Mouse (Mus musculus) myocyte (in vitro differentiated cells): ENCODE measurements around the gene Sdk1. TPM values are rescaled to one million over a fixed set of nuclear protein-coding genes. Genes with fewer than 3 reads are reported as not detected.

Experiments
- H3K27me3 ChIP-seq: one replicate; pipeline ENCODE4 v1.6.1; 2011; ENCODE audit not compliant: control insufficient read depth, insufficient read depth, insufficient read length
- H3K36me3 ChIP-seq: one replicate; pipeline ENCODE4 v1.6.1; 2011; ENCODE audit not compliant: control insufficient read depth, insufficient read depth
- H3K4me2 ChIP-seq: one replicate; pipeline ENCODE4 v1.6.1; 2011; ENCODE audit warnings: low read depth, control low read depth
- H3K4me3 ChIP-seq: one replicate; pipeline ENCODE4 v1.5.1; 2011; ENCODE audit warnings: mild to moderate bottlenecking, control low read depth, moderate library complexity
- H3K79me2 ChIP-seq: one replicate; pipeline ENCODE4 v1.6.1; 2011; ENCODE audit not compliant: control insufficient read depth, insufficient read depth
- H3ac ChIP-seq: one replicate; pipeline ENCODE4 v1.6.1; 2011; ENCODE audit not compliant: control insufficient read depth, insufficient read length
- CEBPB ChIP-seq: IDR thresholded peaks from 2 replicates; pipeline ENCODE4 v1.6.1; 2011; ENCODE audit warnings: mild to moderate bottlenecking, moderate library complexity; ENCODE audit not compliant: poor library complexity, insufficient read depth, severe bottlenecking
- E2F4 ChIP-seq: IDR thresholded peaks from one replicate; pipeline ENCODE4 v1.6.1; 2011; ENCODE audit warnings: mild to moderate bottlenecking, control low read depth, moderate library complexity; ENCODE audit not compliant: insufficient read depth
- MAX ChIP-seq: IDR thresholded peaks from one replicate; pipeline ENCODE4 v1.6.1; 2011; ENCODE audit warnings: low read depth, mild to moderate bottlenecking, control low read depth
- MYOD1 ChIP-seq, 3 experiments: IDR thresholded peaks; one replicate each; pipeline ENCODE4 v1.6.1; 2011; ENCODE audit warnings: control low read depth in 2 of 3, low read depth in 2 of 3, mild to moderate bottlenecking in 2 of 3, moderate library complexity in 1 of 3; ENCODE audit not compliant: insufficient read length in 2 of 3, control insufficient read depth in 1 of 3
- MYOG ChIP-seq, 3 experiments: IDR thresholded peaks; one replicate each; pipeline ENCODE4 v1.6.1; 2011; ENCODE audit warnings: control low read depth in 2 of 3, low read depth in 2 of 3, mild to moderate bottlenecking in 2 of 3; ENCODE audit not compliant: insufficient read length in 2 of 3, control insufficient read depth in 1 of 3, insufficient read depth in 1 of 3
- POLR2A ChIP-seq: IDR thresholded peaks from one replicate; pipeline ENCODE4 v1.6.1; 2011; ENCODE audit warnings: low read depth, mild to moderate bottlenecking, control low read depth, moderate library complexity; ENCODE audit not compliant: insufficient read length
- POLR2AphosphoS2 ChIP-seq: IDR thresholded peaks from one replicate; pipeline ENCODE4 v1.6.1; 2011; ENCODE audit warnings: low read depth, control low read depth; ENCODE audit not compliant: insufficient read length
- REST ChIP-seq: IDR thresholded peaks from one replicate; pipeline ENCODE4 v1.6.1; 2011; ENCODE audit warnings: mild to moderate bottlenecking, control low read depth, moderate library complexity; ENCODE audit not compliant: insufficient read depth, insufficient read length
- SRF ChIP-seq: IDR thresholded peaks from one replicate; pipeline ENCODE4 v1.6.1; 2011; ENCODE audit warnings: low read depth; ENCODE audit not compliant: control insufficient read depth, insufficient read length
- TCF12 ChIP-seq: IDR thresholded peaks from one replicate; pipeline ENCODE4 v1.6.1; 2011; ENCODE audit warnings: mild to moderate bottlenecking, control low read depth; ENCODE audit not compliant: poor library complexity, insufficient read depth, severe bottlenecking
- TCF3 ChIP-seq: IDR thresholded peaks from one replicate; pipeline ENCODE4 v1.6.1; 2011; ENCODE audit warnings: low read depth, control low read depth; ENCODE audit not compliant: insufficient read length
- USF1 ChIP-seq: IDR thresholded peaks from one replicate; pipeline ENCODE4 v1.6.1; 2011; ENCODE audit warnings: low read depth, mild to moderate bottlenecking, control low read depth, moderate library complexity
- polyA plus RNA-seq: library from polyadenylated mRNA; unstranded; fragments of >200 nt; fragmentation: generic; extraction: Trizol; gene quantifications from one replicate; pipeline ENCODE4 v1.2.1, GENCODE M21; 2012; ENCODE audit warnings: missing spikeins

The Sdk1 gene
- polyA plus RNA-seq, 1 experiment: 1.6 TPM

DNA sequence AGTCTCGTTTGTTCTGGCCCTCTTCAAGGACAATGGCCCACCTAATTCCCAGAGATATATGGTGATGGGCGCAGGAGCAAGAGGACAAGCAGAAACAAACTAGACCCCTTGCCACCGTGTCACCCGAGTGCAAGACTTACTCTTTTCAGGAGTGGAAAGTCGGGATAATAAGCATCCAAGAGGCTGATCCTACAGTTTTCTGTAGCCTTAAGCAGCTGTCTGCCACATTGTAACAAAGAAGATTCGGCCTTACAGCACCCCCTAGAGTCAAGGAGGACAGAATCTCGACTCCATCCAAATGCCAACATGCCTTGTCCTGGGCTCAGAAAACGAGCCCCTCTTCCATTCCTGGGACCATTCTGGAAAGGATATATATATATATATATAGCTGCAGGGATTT, 669.6 kb downstream of the Sdk1 start:
- H3K4me2 ChIP-seq: no peak overlapping the region
- no peak overlapping the region for H3K4me3 ChIP-seq
- no peaks in the 10 kb centered on the region for H3K27me3 ChIP-seq
- H3ac ChIP-seq: no peak overlapping the region
- H3K79me2 ChIP-seq: no peaks in the 10 kb centered on the region
- H3K36me3 ChIP-seq: no peaks in the 10 kb centered on the region
- TF ChIP-seq MAX (no peak), TCF12 (no peak), POLR2A (no peak), MYOD1 (IDR thresholded peaks at IDR 0.05; ENCODE audit: control insufficient read depth in 1 of 3, insufficient read length in 2 of 3, low read depth in 2 of 3) (no peak), TCF3 (no peak), CEBPB (no peak), E2F4 (no peak)

DNA sequence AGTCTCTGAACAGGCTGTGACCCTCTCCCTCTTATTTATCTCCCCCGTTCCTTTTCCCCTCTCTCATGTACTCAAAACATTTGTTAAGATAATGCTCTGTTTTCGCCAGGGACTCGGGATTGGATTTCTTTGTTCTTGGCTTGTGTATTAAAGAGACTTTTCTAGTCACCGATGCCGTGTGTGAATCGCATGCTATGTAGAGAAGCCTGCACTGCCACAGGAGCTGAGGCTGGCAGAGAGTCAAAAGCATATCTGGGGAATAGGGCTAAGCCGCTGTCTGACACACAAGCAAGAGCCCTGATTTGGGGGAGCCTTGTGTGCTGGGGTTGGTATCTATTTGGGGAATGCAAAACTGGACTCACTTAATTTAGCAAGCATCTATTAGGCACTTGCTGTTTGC, 671.6 kb downstream of the Sdk1 start:
- Histone ChIP-seq H3K4me2 (no peak overlapping the region), H3ac (no peak overlapping the region), H3K4me3 (no peak overlapping the region), H3K36me3 (no peaks in the 10 kb centered on the region), H3K79me2 (no peaks in the 10 kb centered on the region), H3K27me3 (no peaks in the 10 kb centered on the region)
- TF ChIP-seq SRF: no peak
- TF ChIP-seq POLR2AphosphoS2: no peak
- TF ChIP-seq E2F4: no peak
- TF ChIP-seq MAX: no peak
- no peak for TF ChIP-seq TCF3
- TF ChIP-seq REST: no peak
- no peak for TF ChIP-seq MYOD1 (IDR thresholded peaks at IDR 0.05; ENCODE audit: control insufficient read depth in 1 of 3, insufficient read length in 2 of 3, low read depth in 2 of 3)

DNA sequence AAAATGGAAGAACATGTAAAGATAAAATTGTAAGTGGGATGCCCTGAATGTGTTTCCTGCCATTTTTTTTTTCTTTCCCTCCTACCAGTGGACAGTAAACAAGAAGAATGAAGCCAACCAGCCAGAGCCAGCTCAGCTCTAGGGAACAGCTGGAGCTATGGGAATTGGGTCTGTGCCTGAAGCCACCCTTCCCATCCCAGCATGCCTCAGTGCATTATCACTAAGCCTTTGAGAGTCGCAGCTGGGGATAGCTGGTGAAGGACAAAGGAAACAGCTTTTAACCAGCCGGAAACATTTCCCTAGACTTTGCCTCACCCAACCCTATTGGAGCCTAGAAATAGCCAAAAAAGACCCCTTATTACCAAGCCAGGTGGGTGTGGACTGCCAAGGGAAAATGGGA, 675.7 kb downstream of the Sdk1 start:
- Histone ChIP-seq H3K4me3 (no peak overlapping the region), H3ac (no peak overlapping the region), H3K79me2 (no peaks in the 10 kb centered on the region), H3K27me3 (no peaks in the 10 kb centered on the region), H3K36me3 (no peaks in the 10 kb centered on the region), H3K4me2 (no peak overlapping the region)
- TF ChIP-seq POLR2A (no peak), TCF3 (no peak), POLR2AphosphoS2 (no peak), USF1 (no peak), TCF12 (no peak), MAX (no peak)

GRCm38 (mm10) chr5:141939000-141939399, 697.7 kb downstream of the Sdk1 start:
- no peaks in the 10 kb centered on the region for H3K36me3 ChIP-seq
- H3K4me2 ChIP-seq: no peak overlapping the region
- TF ChIP-seq MYOD1 (IDR thresholded peaks at IDR 0.05; ENCODE audit: control insufficient read depth in 1 of 3, insufficient read length in 2 of 3, low read depth in 2 of 3) (no peak), TCF12 (no peak), E2F4 (no peak), MYOG (IDR thresholded peaks at IDR 0.05; ENCODE audit: control insufficient read depth in 1 of 3, insufficient read depth in 1 of 3, insufficient read length in 2 of 3, low read depth in 2 of 3) (no peak), REST (no peak), POLR2A (no peak), POLR2AphosphoS2 (no peak), TCF3 (no peak), CEBPB (no peak), USF1 (no peak), SRF (no peak), MAX (no peak)
- H3K27me3 ChIP-seq: no peaks in the 10 kb centered on the region
- H3K4me3 ChIP-seq: no peak overlapping the region
- H3K79me2 ChIP-seq: no peaks in the 10 kb centered on the region
- no peak overlapping the region for H3ac ChIP-seq

DNA sequence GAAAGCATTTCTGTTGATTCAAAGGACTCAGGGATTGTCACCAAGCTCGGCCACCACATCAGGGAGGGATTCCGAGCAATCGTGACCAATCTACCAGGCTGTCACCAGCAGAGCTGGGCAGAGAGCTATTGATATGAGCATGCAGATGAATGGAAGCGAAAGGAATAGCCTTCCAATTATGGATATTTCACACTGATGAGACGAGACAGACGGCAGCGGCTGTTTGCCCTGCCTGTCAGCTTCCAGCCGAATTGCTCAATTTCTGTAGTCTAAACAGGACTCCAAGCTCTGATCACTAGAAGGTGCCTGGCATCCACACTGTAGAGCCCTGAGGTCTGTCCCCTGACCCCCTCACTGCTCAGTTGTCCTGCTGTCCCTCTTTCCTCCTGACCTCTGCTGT, 699.3 kb downstream of the Sdk1 start:
- Histone ChIP-seq H3K4me2 (no peak overlapping the region), H3K27me3 (no peaks in the 10 kb centered on the region), H3K79me2 (no peaks in the 10 kb centered on the region), H3K4me3 (no peak overlapping the region), H3K36me3 (no peaks in the 10 kb centered on the region), H3ac (no peak overlapping the region)
- no peak for TF ChIP-seq E2F4
- TF ChIP-seq USF1: no peak

GRCm38 (mm10) chr5:141950791-141951190, 709.5 kb downstream of the Sdk1 start:
- Histone ChIP-seq H3K4me2 (no peak overlapping the region), H3K4me3 (no peak overlapping the region), H3K27me3 (no peaks in the 10 kb centered on the region), H3K36me3 (no peaks in the 10 kb centered on the region), H3ac (no peak overlapping the region), H3K79me2 (no peaks in the 10 kb centered on the region)
- TF ChIP-seq MYOD1 (IDR thresholded peaks at IDR 0.05; ENCODE audit: control insufficient read depth in 1 of 3, insufficient read length in 2 of 3, low read depth in 2 of 3): no peak
- no peak for TF ChIP-seq MYOG (IDR thresholded peaks at IDR 0.05; ENCODE audit: control insufficient read depth in 1 of 3, insufficient read depth in 1 of 3, insufficient read length in 2 of 3, low read depth in 2 of 3)
- no peak for TF ChIP-seq POLR2AphosphoS2
- no peak for TF ChIP-seq USF1
- TF ChIP-seq TCF12: no peak
- no peak for TF ChIP-seq REST
- no peak for TF ChIP-seq POLR2A
- TF ChIP-seq CEBPB: no peak
- no peak for TF ChIP-seq TCF3
- TF ChIP-seq E2F4: no peak
